ENCODE assay signal across 11 mouse cellular contexts in the genomic region with DNA sequence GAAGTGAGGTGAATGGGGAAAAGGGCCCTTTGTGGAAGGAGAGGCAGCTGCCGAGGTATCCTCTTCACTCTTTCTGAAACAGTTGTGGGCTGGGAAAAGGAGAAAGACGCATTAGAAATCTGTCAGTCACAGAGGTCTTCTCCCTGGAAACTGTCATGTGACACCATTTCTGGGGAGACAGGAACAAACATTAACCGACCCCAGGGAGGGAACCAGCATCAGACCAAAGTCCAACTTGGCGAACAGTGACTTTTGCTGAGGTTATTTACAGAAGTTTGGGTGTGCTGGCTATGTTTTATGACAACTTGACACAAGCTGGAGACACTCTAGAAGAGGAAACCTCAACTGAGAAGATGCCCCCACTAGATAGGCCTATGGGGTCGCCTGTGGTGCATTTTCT.
"Had no signal": no experiment of that assay in that cellular context is flagged by ENCODE, and none has a peak within 500 bp of the region (broad histone marks: within the 10 kb centered on the region; RNA-seq: fewer than 3 reads in every experiment).

No protein-coding gene starts in this region.

- H3K9ac ChIP-seq: limb, embryonic 15.5 days; liver, embryonic 14.5 days; midbrain, embryonic 12.5 days had no signal

- ATAC-seq: hindbrain, embryonic 16.5 days; inflammation-experienced regulatory T-cells, adult 6 months had no signal

- H3K9me3 ChIP-seq: limb, embryonic 15.5 days; midbrain, embryonic 12.5 days had no signal

- H3K4me2 ChIP-seq: limb, embryonic 15.5 days; midbrain, embryonic 12.5 days had no signal

- H3K27me3 ChIP-seq: limb, embryonic 15.5 days; midbrain, embryonic 12.5 days had no signal

- H3K27ac ChIP-seq: limb, embryonic 15.5 days; liver, embryonic 14.5 days; midbrain, embryonic 12.5 days had no signal

- DNase-seq: layer of hippocampus, adult 9-11 months; layer of hippocampus, postnatal 36 days; lung, adult 18-20 months; right cerebral cortex, adult 18-20 months; right cerebral cortex, postnatal 25 days; thymus, postnatal 36 days had no signal

- H3K4me1 ChIP-seq: limb, embryonic 15.5 days; midbrain, embryonic 12.5 days had no signal

- H3K36me3 ChIP-seq: limb, embryonic 15.5 days; midbrain, embryonic 12.5 days had no signal

- H3K4me3 ChIP-seq: limb, embryonic 15.5 days; midbrain, embryonic 12.5 days had no signal
